Mouse (Mus musculus): ENCODE data around the gene 4632433K11Rik. TPM values are rescaled to one million over a fixed set of nuclear protein-coding genes. Genes with fewer than 3 reads are reported as not detected.

Gene 4632433K11Rik
- polyA plus RNA-seq, 1 experiment from 2014 or later, result not detected

DNA sequence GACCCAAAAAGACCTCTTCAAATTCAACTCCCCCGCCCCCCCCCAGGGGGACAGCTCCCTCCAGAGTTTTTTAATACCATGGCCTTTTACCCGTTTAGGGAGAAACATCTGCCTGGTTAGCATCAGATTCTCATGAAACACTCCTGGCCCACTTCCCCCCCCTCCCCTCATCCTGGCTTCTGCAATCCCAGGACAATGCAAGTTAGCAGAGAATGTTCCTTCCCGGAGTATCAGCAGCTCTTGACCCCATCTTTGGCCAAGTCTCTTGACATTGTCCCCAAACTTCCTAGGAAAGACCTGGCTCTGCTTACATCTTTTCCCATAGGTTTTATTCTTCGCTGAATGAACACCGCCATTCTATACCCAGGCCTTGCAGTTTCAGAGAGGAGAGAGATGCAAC is 12.7 kb upstream of the 4632433K11Rik start:
- 49% methylated on average over 5 of the region's 5 CpGs for WGBS

DNA sequence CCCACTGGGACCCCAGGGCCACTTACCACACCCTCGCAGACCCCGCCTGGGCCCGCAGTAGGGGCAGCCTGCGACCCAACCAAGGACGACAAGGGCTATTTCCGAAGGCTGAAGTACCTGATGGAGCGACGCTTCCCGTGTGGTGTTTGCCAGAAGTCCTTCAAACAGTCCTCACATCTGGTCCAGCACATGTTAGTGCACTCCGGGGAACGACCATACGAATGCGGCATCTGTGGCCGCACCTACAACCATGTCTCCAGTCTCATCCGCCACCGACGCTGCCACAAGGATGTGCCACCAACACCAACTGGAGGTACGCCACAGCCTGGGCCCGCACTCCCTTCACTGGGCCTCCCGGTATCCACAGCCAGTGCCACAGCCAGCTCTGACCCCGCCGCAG is 4.4 kb upstream of the 4632433K11Rik start:
- peaks cover 8% of the 10 kb centered on the region for H3K9me3 ChIP-seq
- no peak overlapping the region for H3K9ac ChIP-seq
- H3K27me3 ChIP-seq, result no peaks in the 10 kb centered on the region
- WGBS, result 96% methylated on average over 22 of the region's 22 CpGs
- peaks cover 55% of the 10 kb centered on the region for H3K36me3 ChIP-seq
- no peak overlapping the region for H3K27ac ChIP-seq (replicated peaks)
- no peak overlapping the region for H3K4me3 ChIP-seq
- H3K4me1 ChIP-seq (replicated peaks), result no peaks in the 10 kb centered on the region
- no peak for ATAC-seq (ENCODE audit: low FRiP score, low read depth)
- H3K4me2 ChIP-seq, result no peak overlapping the region

More for the DNA sequence above, 12.7 kb upstream of the 4632433K11Rik start:
- no peaks in the 10 kb centered on the region for H3K27me3 ChIP-seq
- peaks cover 18% of the 10 kb centered on the region for H3K4me1 ChIP-seq (replicated peaks)
- peak overlapping the region; percentile 79 for H3K4me3 ChIP-seq
- peaks cover 8% of the 10 kb centered on the region; the same call in 1 of the 2 replicates for H3K36me3 ChIP-seq
- H3K4me2 ChIP-seq, result peak overlapping the region; percentile 82
- peak overlapping the region; percentile 93 for H3K9ac ChIP-seq
- H3K9me3 ChIP-seq, result no peaks in the 10 kb centered on the region
- H3K27ac ChIP-seq (replicated peaks), result peak overlapping the region; percentile 93
- no peak for ATAC-seq (ENCODE audit: low FRiP score, low read depth)

DNA sequence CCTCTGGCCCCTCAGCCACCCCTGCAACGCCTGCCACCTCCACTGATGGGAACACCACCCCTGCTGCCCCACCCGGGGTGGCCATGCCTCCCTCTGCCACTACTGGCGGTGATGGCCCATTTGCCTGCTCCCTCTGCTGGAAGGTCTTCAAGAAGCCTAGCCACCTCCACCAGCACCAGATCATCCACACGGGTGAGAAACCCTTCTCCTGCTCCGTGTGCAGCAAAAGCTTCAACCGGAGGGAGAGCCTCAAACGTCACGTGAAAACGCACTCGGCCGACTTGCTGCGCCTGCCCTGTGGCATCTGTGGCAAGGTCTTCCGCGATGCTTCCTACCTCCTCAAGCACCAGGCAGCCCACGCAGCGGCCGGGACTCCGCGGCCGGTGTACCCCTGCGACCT is 4.0 kb upstream of the 4632433K11Rik start:
- no peak overlapping the region for H3K27ac ChIP-seq (replicated peaks)
- H3K4me1 ChIP-seq (replicated peaks), result no peaks in the 10 kb centered on the region
- peaks cover 8% of the 10 kb centered on the region for H3K9me3 ChIP-seq
- ATAC-seq (ENCODE audit: low FRiP score, low read depth), result no peak
- no peak overlapping the region for H3K9ac ChIP-seq
- H3K4me3 ChIP-seq, result no peak overlapping the region
- H3K36me3 ChIP-seq, result peaks cover 59% of the 10 kb centered on the region
- no peak overlapping the region for H3K4me2 ChIP-seq
- no peaks in the 10 kb centered on the region for H3K27me3 ChIP-seq
- WGBS, result 89% methylated on average over 21 of the region's 21 CpGs

DNA sequence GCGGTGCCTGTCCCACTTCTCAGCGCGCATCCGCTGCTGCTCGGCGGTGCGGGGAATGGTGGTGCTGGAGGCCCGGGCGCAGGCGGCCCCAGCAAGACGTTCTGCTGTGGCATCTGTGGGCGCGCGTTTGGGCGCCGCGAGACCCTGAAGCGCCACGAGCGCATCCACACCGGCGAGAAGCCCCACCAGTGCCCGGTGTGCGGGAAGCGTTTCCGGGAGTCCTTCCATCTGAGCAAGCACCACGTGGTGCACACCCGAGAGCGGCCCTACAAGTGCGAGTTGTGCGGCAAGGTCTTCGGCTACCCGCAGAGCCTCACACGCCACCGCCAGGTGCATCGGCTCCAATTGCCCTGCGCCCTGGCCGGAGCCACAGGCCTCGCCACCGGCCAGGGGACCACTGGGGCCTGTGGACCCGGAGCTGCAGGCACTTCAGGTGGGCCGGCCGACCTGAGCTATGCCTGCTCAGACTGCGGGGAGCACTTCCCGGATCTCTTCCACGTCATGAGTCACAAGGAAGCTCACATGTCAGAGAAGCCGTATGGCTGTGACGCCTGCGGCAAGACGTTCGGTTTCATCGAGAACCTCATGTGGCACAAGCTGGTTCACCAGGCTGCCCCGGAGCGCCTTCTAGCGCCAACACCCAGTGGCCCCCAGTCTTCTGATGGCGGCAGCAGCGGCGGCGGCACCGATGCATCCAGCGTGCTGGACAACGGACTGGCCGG is 3.2 kb upstream of the 4632433K11Rik start:
- no peak for ATAC-seq (ENCODE audit: low FRiP score, low read depth)
- Histone ChIP-seq H3K4me1 (replicated peaks) (no peaks in the 10 kb centered on the region), H3K9me3 (peaks cover 8% of the 10 kb centered on the region), H3K9ac (no peak overlapping the region), H3K27me3 (no peaks in the 10 kb centered on the region), H3K36me3 (peaks cover 64% of the 10 kb centered on the region), H3K4me2 (no peak overlapping the region), H3K4me3 (no peak overlapping the region), H3K27ac (replicated peaks) (no peak overlapping the region)
- WGBS, result 80% methylated on average over 63 of the region's 63 CpGs

DNA sequence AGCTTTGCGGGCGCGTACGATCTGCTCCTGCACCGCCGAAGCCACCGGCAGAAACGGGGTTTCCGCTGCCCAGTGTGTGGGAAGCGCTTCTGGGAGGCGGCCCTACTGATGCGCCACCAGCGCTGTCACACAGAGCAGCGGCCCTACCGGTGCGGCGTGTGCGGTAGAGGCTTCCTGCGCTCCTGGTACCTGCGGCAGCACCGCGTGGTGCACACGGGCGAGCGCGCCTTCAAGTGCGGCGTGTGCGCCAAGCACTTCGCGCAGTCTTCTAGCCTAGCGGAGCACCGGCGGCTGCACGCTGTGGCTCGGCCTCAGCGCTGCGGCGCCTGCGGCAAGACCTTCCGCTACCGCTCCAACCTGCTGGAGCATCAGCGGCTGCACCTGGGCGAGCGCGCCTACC is 2.4 kb upstream of the 4632433K11Rik start:
- Histone ChIP-seq H3K4me3 (no peak overlapping the region), H3K9ac (no peak overlapping the region), H3K27ac (replicated peaks) (no peak overlapping the region), H3K4me1 (replicated peaks) (no peaks in the 10 kb centered on the region), H3K9me3 (peaks cover 8% of the 10 kb centered on the region), H3K36me3 (peaks cover 69% of the 10 kb centered on the region), H3K4me2 (no peak overlapping the region), H3K27me3 (no peaks in the 10 kb centered on the region)
- ATAC-seq (ENCODE audit: low FRiP score, low read depth), result no peak
- WGBS, result 78% methylated on average over 39 of the region's 46 CpGs

DNA sequence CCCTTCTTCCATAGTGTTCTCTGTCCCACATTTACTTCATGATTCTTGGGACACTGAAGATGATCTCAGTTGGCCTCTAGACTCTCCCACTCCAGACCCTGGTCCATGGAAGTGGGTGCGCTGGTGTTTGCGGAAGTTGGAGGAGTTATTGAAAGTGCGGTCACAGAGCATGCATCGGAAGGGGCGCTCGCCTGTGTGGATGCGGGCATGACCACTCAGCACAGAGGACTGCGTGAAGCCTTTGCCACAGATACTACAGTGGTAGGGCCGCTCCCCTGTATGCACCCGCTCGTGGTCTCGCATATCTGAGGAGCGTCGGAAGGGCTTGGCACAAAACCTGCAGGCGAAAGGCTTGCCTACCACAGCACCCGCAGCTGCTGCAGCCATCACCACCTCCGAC is 1.7 kb downstream of the 4632433K11Rik start:
- WGBS, result 97% methylated on average over 17 of the region's 17 CpGs
- peaks cover 47% of the 10 kb centered on the region for H3K36me3 ChIP-seq
- H3K27me3 ChIP-seq, result no peaks in the 10 kb centered on the region
- H3K9me3 ChIP-seq, result peaks cover 2% of the 10 kb centered on the region
- peaks cover 21% of the 10 kb centered on the region for H3K4me1 ChIP-seq (replicated peaks)
- no peak overlapping the region for H3K4me2 ChIP-seq
- ATAC-seq (ENCODE audit: low FRiP score, low read depth), result no peak
- H3K27ac ChIP-seq (replicated peaks), result no peak overlapping the region
- H3K4me3 ChIP-seq, result no peak overlapping the region
- H3K9ac ChIP-seq, result no peak overlapping the region

DNA sequence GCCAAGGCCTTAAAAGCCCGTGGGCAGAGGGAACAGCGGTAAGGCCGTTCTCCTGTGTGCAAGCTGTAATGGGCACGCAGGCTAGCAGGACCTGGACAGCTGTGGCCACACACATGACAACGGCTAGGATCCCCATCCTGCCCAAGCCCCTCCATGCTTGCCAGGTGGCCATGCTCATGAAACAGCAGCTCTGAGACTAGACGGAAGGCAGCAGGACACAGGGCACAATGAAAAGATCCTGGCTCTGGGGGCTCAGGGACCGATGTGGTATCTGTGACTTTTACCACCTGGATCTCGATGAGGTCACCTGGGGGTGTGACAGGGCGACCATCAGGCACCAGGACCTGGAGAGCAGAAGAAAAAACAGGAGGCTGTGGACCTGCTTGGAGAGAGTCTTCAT is 2.2 kb downstream of the 4632433K11Rik start:
- peaks cover 42% of the 10 kb centered on the region for H3K36me3 ChIP-seq
- H3K27me3 ChIP-seq, result no peaks in the 10 kb centered on the region
- H3K27ac ChIP-seq (replicated peaks), result no peak overlapping the region
- peaks cover 21% of the 10 kb centered on the region for H3K4me1 ChIP-seq (replicated peaks)
- no peak overlapping the region for H3K4me2 ChIP-seq
- H3K9me3 ChIP-seq, result no peaks in the 10 kb centered on the region
- WGBS, result 96% methylated on average over 9 of the region's 9 CpGs
- no peak overlapping the region for H3K4me3 ChIP-seq
- H3K9ac ChIP-seq, result no peak overlapping the region
- no peak for ATAC-seq (ENCODE audit: low FRiP score, low read depth)

DNA sequence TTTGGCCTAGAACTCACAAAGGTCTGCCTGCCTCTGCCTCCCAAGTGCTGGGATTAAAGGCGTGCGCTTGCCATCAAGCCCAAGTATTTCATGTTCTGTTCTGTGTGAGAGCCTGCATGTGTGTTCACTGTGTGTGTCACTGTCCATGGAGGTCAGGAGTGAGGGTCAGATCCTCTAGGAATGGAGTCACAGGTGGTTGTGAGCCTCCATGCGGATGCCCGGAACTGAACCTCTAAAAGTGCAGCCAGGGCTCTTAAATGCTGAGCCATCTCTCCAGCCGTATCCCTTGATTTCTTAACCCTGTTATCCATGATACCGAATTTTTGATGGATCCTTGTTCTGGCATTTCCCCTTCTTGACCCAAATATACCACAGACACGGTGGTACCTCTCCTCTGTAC is 3.1 kb downstream of the 4632433K11Rik start:
- no peak overlapping the region for H3K9ac ChIP-seq
- 95% methylated on average over 7 of the region's 7 CpGs for WGBS
- no peak overlapping the region for H3K27ac ChIP-seq (replicated peaks)
- no peak for ATAC-seq (ENCODE audit: low FRiP score, low read depth)
- H3K27me3 ChIP-seq, result no peaks in the 10 kb centered on the region
- H3K4me1 ChIP-seq (replicated peaks), result peaks cover 21% of the 10 kb centered on the region
- peak overlapping the region; percentile 58 for H3K4me2 ChIP-seq
- H3K36me3 ChIP-seq, result peaks cover 33% of the 10 kb centered on the region
- no peaks in the 10 kb centered on the region for H3K9me3 ChIP-seq
- no peak overlapping the region for H3K4me3 ChIP-seq

DNA sequence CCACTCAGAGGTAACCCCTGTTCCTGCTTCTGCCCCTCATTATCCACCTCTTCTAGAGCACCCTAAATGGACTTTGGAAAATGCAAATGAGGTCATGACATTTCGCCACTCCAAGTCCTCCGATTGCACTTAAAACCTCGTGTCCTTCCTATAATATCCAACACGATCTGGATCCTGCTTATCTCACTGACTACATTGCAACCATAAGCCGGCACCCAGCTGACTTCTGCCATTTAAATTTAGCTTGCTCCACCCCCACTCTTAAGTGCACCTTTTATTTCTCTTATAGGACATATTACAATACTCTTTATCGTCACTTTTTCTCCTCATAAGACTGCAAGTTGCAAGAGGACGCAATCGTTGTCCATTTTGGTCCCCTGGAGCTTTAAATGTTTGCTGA is 3.5 kb downstream of the 4632433K11Rik start:
- Histone ChIP-seq H3K9ac (peak overlapping the region; percentile 82; the same call in 1 of the 2 replicates), H3K4me3 (peak overlapping the region; percentile 68), H3K27me3 (no peaks in the 10 kb centered on the region), H3K36me3 (peaks cover 28% of the 10 kb centered on the region), H3K4me1 (replicated peaks) (peaks cover 21% of the 10 kb centered on the region), H3K4me2 (peak overlapping the region; percentile 58), H3K9me3 (no peaks in the 10 kb centered on the region), H3K27ac (replicated peaks) (peak overlapping the region; percentile 98)
- 84% methylated on average over 8 of the region's 8 CpGs for WGBS
- ATAC-seq (ENCODE audit: low FRiP score, low read depth), result no peak

DNA sequence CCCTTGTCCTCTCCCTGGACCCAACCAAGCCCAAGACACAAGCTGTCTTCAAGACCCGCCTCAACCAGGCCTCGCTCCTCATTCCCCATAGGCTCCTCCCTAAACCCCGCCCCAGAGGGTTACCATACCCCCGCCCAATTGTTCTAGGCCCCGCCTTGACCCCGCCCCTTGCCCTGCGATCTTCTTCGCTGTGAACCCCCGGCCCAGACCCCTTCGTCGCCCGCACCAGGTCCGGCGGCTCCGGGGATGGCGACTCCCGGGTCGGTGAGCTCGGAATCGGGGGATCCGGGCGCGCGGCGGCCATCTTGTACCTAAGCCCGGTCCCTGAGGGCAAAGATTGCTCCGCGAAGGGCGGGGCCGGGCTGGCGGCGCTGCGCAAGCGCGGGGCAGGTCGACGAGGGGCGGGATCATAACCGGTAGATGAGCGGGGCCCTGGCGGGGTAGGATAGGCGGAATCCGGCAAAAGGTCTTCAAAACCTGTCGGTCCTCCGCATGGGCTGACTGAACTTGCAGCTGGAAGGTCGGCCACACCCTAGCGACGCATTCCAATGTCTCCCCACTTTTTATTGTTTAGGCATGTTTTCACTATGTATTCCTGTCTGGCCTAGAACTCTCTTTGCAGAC is 4.3 kb downstream of the 4632433K11Rik start, which contains the start of gene Zfp784:
TSS of gene Zfp784 (minus strand) at position 338 of the 624 bp plus-strand sequence.
- peaks cover 24% of the 10 kb centered on the region for H3K36me3 ChIP-seq
- H3K27me3 ChIP-seq, result no peaks in the 10 kb centered on the region
- H3K4me3 ChIP-seq, result peak within 1 kb of the TSS; percentile 68
- peaks cover 21% of the 10 kb centered on the region for H3K4me1 ChIP-seq (replicated peaks)
- peak; percentile 96 for ATAC-seq (ENCODE audit: low FRiP score, low read depth)
- no peaks in the 10 kb centered on the region for H3K9me3 ChIP-seq
- peak within 1 kb of the TSS; percentile 82 for H3K9ac ChIP-seq
- WGBS, result 0% methylated on average over 48 of the region's 48 CpGs
- peak within 1 kb of the TSS; percentile 98 for H3K27ac ChIP-seq (replicated peaks)
- peak within 1 kb of the TSS; percentile 58 for H3K4me2 ChIP-seq

DNA sequence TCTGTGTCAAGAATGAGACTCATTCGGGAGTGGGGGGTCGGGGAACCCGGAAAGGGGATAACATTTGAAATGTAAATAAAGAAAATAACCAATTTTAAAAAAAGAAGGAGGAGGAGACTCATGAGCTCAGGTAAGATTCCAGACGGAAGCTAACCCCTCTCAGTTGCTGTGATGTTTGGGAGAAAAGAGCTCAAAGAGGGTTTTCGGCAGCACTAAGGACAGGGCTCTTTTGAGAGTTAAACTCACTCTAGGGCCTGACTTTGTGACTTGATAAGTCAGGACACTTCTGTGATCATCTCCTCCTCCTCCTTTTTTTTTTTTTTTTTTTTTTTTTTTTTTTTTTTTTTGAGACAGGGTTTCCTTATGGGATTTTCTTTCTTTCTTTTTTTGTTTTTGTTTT is 5.0 kb downstream of the 4632433K11Rik start:
- no peak for ATAC-seq (ENCODE audit: low FRiP score, low read depth)
- Histone ChIP-seq H3K27me3 (no peaks in the 10 kb centered on the region), H3K4me1 (replicated peaks) (peaks cover 21% of the 10 kb centered on the region), H3K27ac (replicated peaks) (peak overlapping the region; percentile 98), H3K9ac (peak overlapping the region; percentile 82), H3K36me3 (peaks cover 18% of the 10 kb centered on the region), H3K4me2 (peak overlapping the region; percentile 58), H3K4me3 (peak overlapping the region; percentile 68), H3K9me3 (no peaks in the 10 kb centered on the region)
- WGBS, result 35% methylated on average over 5 of the region's 5 CpGs

DNA sequence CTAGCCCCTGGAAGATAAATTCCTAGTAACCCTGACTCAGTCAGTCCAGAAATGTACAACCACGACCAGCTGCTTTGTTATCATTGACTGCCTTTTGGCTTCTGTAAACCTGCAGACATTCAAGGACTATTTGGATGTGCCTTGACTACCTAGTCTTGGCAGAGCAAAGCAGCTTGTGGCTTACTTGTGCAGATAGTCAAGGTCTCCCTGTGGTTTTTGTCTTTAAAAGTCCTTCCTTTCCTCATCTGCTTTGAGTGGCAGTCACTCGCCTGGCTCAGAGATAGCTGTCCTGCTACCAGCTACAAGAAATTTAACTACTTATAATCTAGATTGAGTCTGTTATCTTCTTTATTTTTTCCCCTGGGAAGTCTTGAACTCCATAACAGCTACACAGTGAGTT is 11.1 kb downstream of the 4632433K11Rik start:
- Histone ChIP-seq H3K36me3 (no peaks in the 10 kb centered on the region), H3K27ac (replicated peaks) (no peak overlapping the region), H3K4me2 (no peak overlapping the region), H3K4me3 (no peak overlapping the region), H3K9me3 (no peaks in the 10 kb centered on the region), H3K4me1 (replicated peaks) (peaks cover 1% of the 10 kb centered on the region; the same call in 1 of the 2 replicates), H3K27me3 (no peaks in the 10 kb centered on the region), H3K9ac (no peak overlapping the region)
- 76% methylated on average over 2 of the region's 2 CpGs for WGBS
- ATAC-seq (ENCODE audit: low FRiP score, low read depth), result no peak

All from hindbrain, embryonic 15.5 days (tissue).